Mouse (Mus musculus) small intestine, adult 2 months (tissue): ENCODE measurements around the gene Tom1l1.

Experiments
- CTCF ChIP-seq: fragments of 200-500 bp; IDR thresholded peaks from 2 replicates; pipeline ENCODE4 v1.5.1; 2012; ENCODE audit warnings: low read depth, mild to moderate bottlenecking, control low read depth, inconsistent platforms, low read length, moderate library complexity, mixed read lengths; ENCODE audit not compliant: insufficient replicate concordance, insufficient read length; ENCODE audit errors: extremely low read depth
- POLR2A ChIP-seq: fragments of 200-500 bp; IDR thresholded peaks from 2 replicates; pipeline ENCODE4 v1.6.1; 2012; ENCODE audit warnings: low read depth, mild to moderate bottlenecking, control low read depth, inconsistent platforms, low read length, moderate library complexity

DNA sequence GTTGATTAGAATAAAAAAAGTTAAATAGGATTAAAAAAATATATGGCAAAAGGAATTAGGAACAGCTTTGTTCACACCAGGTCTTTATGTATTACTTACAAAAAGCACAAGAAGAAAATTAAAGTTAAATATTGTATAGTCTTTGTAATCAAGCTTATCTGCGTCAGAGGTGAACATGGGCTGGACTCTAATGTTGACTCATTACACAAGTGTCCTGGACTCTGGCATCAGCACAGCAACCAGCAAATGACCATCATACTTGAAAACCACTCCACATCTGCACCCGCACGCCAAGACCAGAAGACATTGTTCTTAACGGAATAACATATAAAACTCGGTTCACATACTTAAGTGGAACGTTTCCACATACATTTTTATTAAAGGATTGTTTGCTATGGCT is 20.8 kb downstream of the Tom1l1 start:
- TF ChIP-seq POLR2A (no peak), CTCF (no peak)
